Mouse (Mus musculus) large intestine, adult 2 months (tissue): ENCODE results near the gene Clmp. TPM values are rescaled to one million over a fixed set of nuclear protein-coding genes. Genes with fewer than 3 reads are reported as not detected.

Experiments
- DNase-seq: peaks from one replicate; pipeline ENCODE4 v3.0.0-alpha.2; 2012; ENCODE audit warnings: low read depth, low spot score
- WGBS: fragments of 180-500 bp; shearing (Covaris S2); methylation state at CpG from one replicate; pipeline ENCODE4 v1.1.7; 2018; 5-methylcytosine and 5-hydroxymethylcytosine counted together
- polyA plus RNA-seq: library from polyadenylated mRNA; depleted of rRNA; stranded (reverse); fragments of >200 nt; gene quantifications from 2 replicates; pipeline ENCODE4 v1.2.3, GENCODE M21; 2012

Gene Clmp
- polyA plus RNA-seq, 1 experiment, result 10.6 TPM

GRCm38 (mm10) chr9:40687553-40687952, 1.8 kb downstream of the Clmp start:
- no peak for DNase-seq
- WGBS, result 52% methylated on average over 3 of the region's 3 CpGs

- 70% methylated on average over 7 of the region's 7 CpGs for WGBS
- DNase-seq, result no peak
These were observed 4.7 kb downstream of the Clmp start for GRCm38 (mm10) chr9:40690511-40690910.

- WGBS, result 50% methylated on average over 3 of the region's 3 CpGs
- DNase-seq, result no peak
These were observed 7.3 kb downstream of the Clmp start for GRCm38 (mm10) chr9:40693026-40693425.

- DNase-seq, result no peak
- WGBS, result 50% methylated on average over 5 of the region's 5 CpGs
These were observed 8.0 kb downstream of the Clmp start for GRCm38 (mm10) chr9:40693768-40694167.

GRCm38 (mm10) chr9:40694284-40694683, 8.5 kb downstream of the Clmp start:
- 80% methylated on average over 12 of the region's 12 CpGs for WGBS
- no peak for DNase-seq

- WGBS, result 72% methylated on average over 4 of the region's 4 CpGs
- no peak for DNase-seq
These were observed 10.3 kb downstream of the Clmp start for GRCm38 (mm10) chr9:40696086-40696485.

GRCm38 (mm10) chr9:40699194-40699593, 13.4 kb downstream of the Clmp start:
- WGBS, result 51% methylated on average over 3 of the region's 3 CpGs
- no peak for DNase-seq

- no peak for DNase-seq
- WGBS, result 56% methylated on average over 5 of the region's 5 CpGs
These were observed 14.5 kb downstream of the Clmp start for GRCm38 (mm10) chr9:40700253-40700652.

GRCm38 (mm10) chr9:40704364-40705276, 18.9 kb downstream of the Clmp start:
- no peak for DNase-seq
- 42% methylated on average over 10 of the region's 10 CpGs for WGBS

- DNase-seq, result no peak
- 67% methylated on average over 12 of the region's 12 CpGs for WGBS
These were observed 22.8 kb downstream of the Clmp start for GRCm38 (mm10) chr9:40708448-40709140.

- 72% methylated on average over 7 of the region's 7 CpGs for WGBS
- no peak for DNase-seq
These were observed 23.4 kb downstream of the Clmp start for GRCm38 (mm10) chr9:40709141-40709537.

- WGBS, result 37% methylated on average over 3 of the region's 3 CpGs
- no peak for DNase-seq
These were observed 23.8 kb downstream of the Clmp start for GRCm38 (mm10) chr9:40709587-40709986.

- WGBS, result 11% methylated on average over 3 of the region's 3 CpGs
- DNase-seq, result no peak
These were observed 24.2 kb downstream of the Clmp start for GRCm38 (mm10) chr9:40709991-40710390.

- DNase-seq, result no peak
- 51% methylated on average over 4 of the region's 4 CpGs for WGBS
These were observed 25.9 kb downstream of the Clmp start for GRCm38 (mm10) chr9:40711654-40712053.

- DNase-seq, result no peak
- WGBS, result 48% methylated on average over 18 of the region's 18 CpGs
These were observed 31.6 kb downstream of the Clmp start for GRCm38 (mm10) chr9:40717182-40717874.

GRCm38 (mm10) chr9:40717875-40718185, 32.1 kb downstream of the Clmp start:
- 17% methylated on average over 7 of the region's 7 CpGs for WGBS
- no peak for DNase-seq

- 60% methylated on average over 7 of the region's 7 CpGs for WGBS
- no peak for DNase-seq
These were observed 35.1 kb downstream of the Clmp start for GRCm38 (mm10) chr9:40720881-40721280.

GRCm38 (mm10) chr9:40723311-40723772, 37.6 kb downstream of the Clmp start:
- DNase-seq, result no peak
- 45% methylated on average over 2 of the region's 2 CpGs for WGBS

GRCm38 (mm10) chr9:40724978-40725377, 39.2 kb downstream of the Clmp start:
- WGBS, result 71% methylated on average over 5 of the region's 5 CpGs
- no peak for DNase-seq

- 69% methylated on average over 4 of the region's 4 CpGs for WGBS
These were observed 41.5 kb downstream of the Clmp start for GRCm38 (mm10) chr9:40727140-40727823.

More at GRCm38 (mm10) chr9:40727140-40727823, 41.5 kb downstream of the Clmp start:
- no peak for DNase-seq
